Mouse (Mus musculus) limb, embryonic 14.5 days (tissue): ENCODE measurements around the gene Fgfr2. TPM values are rescaled to one million over a fixed set of nuclear protein-coding genes. Genes with fewer than 3 reads are reported as not detected.
A peak's percentile ranks its signal among the peaks of the same experiment; 100 is the strongest.

Experiments
- ATAC-seq: fragments of 200-750 bp; cut with Nextera tagmentation; 2 replicates; pipeline ENCODE4 v1.8.0; 2017; ENCODE audit warnings: low read depth, moderate number of reproducible peaks, moderate TSS enrichment; ENCODE audit not compliant: low FRiP score
- DNase-seq: peaks from one replicate; pipeline ENCODE4 v3.0.0-alpha.2; 2015; ENCODE audit warnings: low spot score
- H3K27ac ChIP-seq: fragments of 300-500 bp; sonication (generic); replicated peaks from 2 replicates; pipeline ENCODE4 v1.5.1; 2014; ENCODE audit warnings: low read depth, mild to moderate bottlenecking, low read length, moderate library complexity, mixed read lengths
- H3K27me3 ChIP-seq: fragments of 300-500 bp; sonication (generic); 2 replicates; pipeline ENCODE4 v1.6.1; 2014; ENCODE audit warnings: low read length, mixed read lengths; ENCODE audit not compliant: control insufficient read depth, insufficient read depth
- H3K36me3 ChIP-seq: fragments of 300-500 bp; sonication (generic); 2 replicates; pipeline ENCODE4 v1.6.1; 2014; ENCODE audit warnings: mild to moderate bottlenecking, low read length, moderate library complexity, mixed read lengths; ENCODE audit not compliant: control insufficient read depth, insufficient read depth
- H3K4me1 ChIP-seq: fragments of 300-500 bp; sonication (generic); 2 replicates; pipeline ENCODE4 v1.6.1; 2014; ENCODE audit warnings: antibody characterized with exemption, low read length, mixed read lengths; ENCODE audit not compliant: control insufficient read depth, insufficient read depth
- H3K4me2 ChIP-seq: fragments of 300-500 bp; sonication (generic); replicated peaks from 2 replicates; pipeline ENCODE4 v1.6.1; 2014; ENCODE audit warnings: low read depth, mild to moderate bottlenecking, low read length, moderate library complexity; ENCODE audit not compliant: severe bottlenecking
- H3K4me3 ChIP-seq: fragments of 300-500 bp; sonication (generic); replicated peaks from 2 replicates; pipeline ENCODE4 v1.5.1; 2014; ENCODE audit warnings: low read length
- H3K9ac ChIP-seq: fragments of 300-500 bp; sonication (generic); 2 replicates; pipeline ENCODE4 v1.6.1; 2014; ENCODE audit warnings: mild to moderate bottlenecking, low read depth, low read length, moderate library complexity; ENCODE audit not compliant: severe bottlenecking
- H3K9me3 ChIP-seq: fragments of 300-500 bp; sonication (generic); 2 replicates; pipeline ENCODE4 v1.6.1; 2016; ENCODE audit warnings: low read length; ENCODE audit not compliant: control insufficient read depth
- POLR2A ChIP-seq: fragments of 200-500 bp; IDR thresholded peaks from 2 replicates; pipeline ENCODE4 v1.8.0; 2012; ENCODE audit warnings: inconsistent platforms, mild to moderate bottlenecking, moderate library complexity, borderline replicate concordance; ENCODE audit not compliant: insufficient read depth, insufficient read length; ENCODE audit errors: extremely low read depth
- WGBS: fragments of 180-500 bp; shearing (Covaris S2); extraction: QIAGEN DNeasy Blood & Tissue Kit; methylation state at CpG from one replicate; pipeline ENCODE4 v1.1.7; 2014; 5-methylcytosine and 5-hydroxymethylcytosine counted together
- polyA plus RNA-seq, 2 experiments: library from polyadenylated mRNA; depleted of rRNA in 1 of 2; stranded (reverse) in 1 of 2; unstranded in 1 of 2; fragments of >200 nt; fragmentation: Nextera tagmentation in 1 of 2; extraction: Ambion mirVana in 1 of 2; gene quantifications; 2 replicates each; pipeline versions ENCODE4 v1.2.1 to v1.2.3; 2012 to 2014

Fgfr2 gene
- polyA plus RNA-seq, 2 experiments: 131 to 133 TPM

GRCm38 (mm10) chr7:130815601-130816000 lies 2307.5 kb downstream of the Fgfr2 start:
- no peaks in the 10 kb centered on the region for H3K4me1 ChIP-seq
- no peaks in the 10 kb centered on the region for H3K27me3 ChIP-seq
- H3K36me3 ChIP-seq: no peaks in the 10 kb centered on the region
- H3K9me3 ChIP-seq: no peaks in the 10 kb centered on the region
- H3K4me3 ChIP-seq: no peak overlapping the region
- no peak for TF ChIP-seq POLR2A
- DNase-seq (no peak), ATAC-seq (no peak)
- H3K4me2 ChIP-seq: no peak overlapping the region
- H3K27ac ChIP-seq: no peak overlapping the region
- WGBS: 94% methylated on average over 10 of the region's 10 CpGs
- H3K9ac ChIP-seq: no peak overlapping the region

DNA sequence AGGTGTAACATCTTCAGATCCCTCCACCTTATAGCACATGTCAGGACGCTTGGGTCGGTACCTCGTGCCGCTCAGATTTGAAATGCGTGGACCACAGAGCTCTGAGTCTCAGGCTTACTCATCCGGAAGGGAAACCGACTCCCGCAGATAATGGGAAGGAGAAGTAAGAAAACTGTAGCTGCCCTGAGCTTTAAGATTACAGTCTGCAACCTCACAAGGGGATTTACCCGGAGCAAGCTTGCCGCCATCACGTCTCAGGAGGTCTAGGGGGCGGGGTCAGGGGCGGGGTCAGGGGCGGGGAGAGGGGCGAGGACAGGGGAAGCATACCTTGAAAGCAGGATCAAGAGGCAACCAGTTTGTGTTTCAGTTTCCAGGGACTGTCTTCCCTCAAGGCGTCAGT lies 2310.7 kb downstream of the Fgfr2 start:
- Histone ChIP-seq H3K9ac (no peak overlapping the region), H3K9me3 (no peaks in the 10 kb centered on the region), H3K4me1 (no peaks in the 10 kb centered on the region), H3K4me3 (no peak overlapping the region), H3K27ac (no peak overlapping the region), H3K27me3 (no peaks in the 10 kb centered on the region), H3K4me2 (no peak overlapping the region), H3K36me3 (no peaks in the 10 kb centered on the region)
- 48% methylated on average over 16 of the region's 16 CpGs for WGBS
- ATAC-seq (no peak), DNase-seq (no peak)
- TF ChIP-seq POLR2A: no peak

GRCm38 (mm10) chr7:130810238-130810637 lies 2312.9 kb downstream of the Fgfr2 start:
- Histone ChIP-seq H3K9ac (no peak overlapping the region), H3K4me1 (no peaks in the 10 kb centered on the region), H3K9me3 (no peaks in the 10 kb centered on the region), H3K36me3 (no peaks in the 10 kb centered on the region), H3K27ac (no peak overlapping the region), H3K4me3 (no peak overlapping the region), H3K4me2 (no peak overlapping the region), H3K27me3 (no peaks in the 10 kb centered on the region)
- no peak for TF ChIP-seq POLR2A
- ATAC-seq (no peak), DNase-seq (no peak)
- WGBS: 82% methylated on average over 4 of the region's 4 CpGs

DNA sequence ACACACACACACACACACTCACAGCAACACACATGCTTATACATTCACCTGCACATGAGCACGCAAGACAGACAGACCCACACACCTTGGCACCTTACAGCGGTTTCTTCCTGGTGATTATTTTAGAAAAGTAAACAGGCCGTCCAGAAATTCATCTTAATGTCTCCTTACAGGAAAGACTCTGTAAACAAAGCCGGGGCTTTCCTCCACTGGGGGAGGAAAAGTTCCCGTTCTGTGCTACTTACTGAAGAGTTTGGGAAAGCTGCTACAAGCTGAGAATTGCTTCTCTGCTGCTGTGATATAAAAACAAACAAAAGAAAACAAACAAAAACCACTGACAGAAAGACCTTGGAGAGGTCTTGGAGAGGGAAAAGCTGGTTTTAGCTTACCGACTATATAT lies 2314.5 kb downstream of the Fgfr2 start:
- no peak for DNase-seq
- no peaks in the 10 kb centered on the region for H3K4me1 ChIP-seq
- ATAC-seq: no peak
- H3K4me3 ChIP-seq: no peak overlapping the region
- H3K9me3 ChIP-seq: no peaks in the 10 kb centered on the region
- no peaks in the 10 kb centered on the region for H3K27me3 ChIP-seq
- no peaks in the 10 kb centered on the region for H3K36me3 ChIP-seq
- no peak for TF ChIP-seq POLR2A
- WGBS: 68% methylated on average over 6 of the region's 6 CpGs
- H3K9ac ChIP-seq: no peak overlapping the region
- no peak overlapping the region for H3K27ac ChIP-seq
- H3K4me2 ChIP-seq: no peak overlapping the region

- Histone ChIP-seq H3K9ac (no peak overlapping the region), H3K27ac (no peak overlapping the region), H3K27me3 (no peaks in the 10 kb centered on the region), H3K36me3 (no peaks in the 10 kb centered on the region), H3K4me2 (no peak overlapping the region), H3K4me3 (no peak overlapping the region), H3K9me3 (no peaks in the 10 kb centered on the region), H3K4me1 (no peaks in the 10 kb centered on the region)
- ATAC-seq (no peak; the same call in 1 of the 2 replicates), DNase-seq (peak; percentile 5)
- TF ChIP-seq POLR2A: no peak
- WGBS: 76% methylated on average over 8 of the region's 8 CpGs
These were observed 2315.4 kb downstream of the Fgfr2 start for GRCm38 (mm10) chr7:130807749-130808148.

GRCm38 (mm10) chr7:130804991-130805390 lies 2318.2 kb downstream of the Fgfr2 start:
- DNase-seq (no peak), ATAC-seq (no peak)
- Histone ChIP-seq H3K4me3 (no peak overlapping the region), H3K27me3 (no peaks in the 10 kb centered on the region), H3K36me3 (no peaks in the 10 kb centered on the region), H3K27ac (no peak overlapping the region), H3K9ac (no peak overlapping the region), H3K9me3 (no peaks in the 10 kb centered on the region), H3K4me1 (no peaks in the 10 kb centered on the region), H3K4me2 (no peak overlapping the region)
- WGBS: 85% methylated on average over 5 of the region's 5 CpGs
- no peak for TF ChIP-seq POLR2A
